Mouse (Mus musculus) ES-Bruce4 (cell line): Measurements from ENCODE around the gene Gm14214.

Experiments used
- CTCF ChIP-seq: IDR thresholded peaks from one replicate; pipeline ENCODE4 v1.8.1; 2011; ENCODE audit warnings: low read depth, low read length
- EP300 ChIP-seq: IDR thresholded peaks from 2 replicates; pipeline ENCODE4 v1.6.1; 2011; ENCODE audit warnings: low read depth, low read length; ENCODE audit not compliant: insufficient read depth

GRCm38 (mm10) chr2:154732503-154733141 is 37.2 kb downstream of the Gm14214 start:
- TF ChIP-seq CTCF (no peak), EP300 (no peak)
